Mouse (Mus musculus): ENCODE data around the gene St8sia1.

GRCm38 (mm10) chr6:142779812-142780573, 184.3 kb downstream of the St8sia1 start:
- TF ChIP-seq TAL1 (IDR thresholded peaks at IDR 0.05; ENCODE audit: low read length) (no peak), GATA1 (IDR thresholded peaks at IDR 0.05; ENCODE audit: low read length) (no peak)
